Mouse (Mus musculus) cerebellum, adult 18-20 months (tissue): Measurements from ENCODE around the gene Gm21454.
"Not testable (repeated sequence)": the region's sequence is repeated elsewhere in the genome, so short reads cannot be mapped to it uniquely, and the experiment has no call there.

ENCODE experiments used
- DNase-seq, 2 experiments: peaks; one replicate each; pipeline ENCODE4 v3.0.0; 2021

The Gm21454 gene

DNA sequence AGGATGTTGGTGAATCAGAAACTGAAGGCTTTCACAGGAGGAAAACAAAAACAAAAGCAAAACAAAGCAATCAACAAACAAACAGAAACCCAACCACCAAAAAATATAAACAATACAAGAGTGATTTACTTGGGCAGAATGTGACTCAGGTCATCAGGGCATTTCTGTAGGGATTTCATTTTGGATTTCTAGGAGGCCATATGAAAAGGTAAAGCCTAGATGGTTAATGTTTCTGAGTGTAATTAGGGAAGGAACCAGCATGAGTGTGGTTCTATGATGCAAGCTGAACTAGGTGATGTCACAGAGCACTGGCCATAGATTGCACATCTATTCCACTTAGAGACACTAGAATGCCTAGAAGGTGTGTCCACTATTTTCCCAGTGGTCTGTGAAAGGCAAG is at the start of gene Gm21454, which contains the start of gene Gm21440:
Gene Gm21454 (plus strand): TSS at position 352 of the 400 bp plus-strand sequence.
Gene Gm21440 (plus strand): TSS at position 301 of the 400 bp plus-strand sequence.
- DNase-seq: not testable (repeated sequence)

GRCm38 (mm10) chrY:13223828-13224227 is 28.4 kb upstream of the Gm21454 start, which contains the start of gene Gm21828:
Gm21828 (minus strand) TSS chrY:13223928.
- not testable (repeated sequence) for DNase-seq

- not testable (repeated sequence) for DNase-seq
These were observed 96.7 kb downstream of the Gm21454 start, which contains the start of gene Gm21725 for GRCm38 (mm10) chrY:13348963-13349362. Gm21725 (minus strand) TSS chrY:13349063.
